Mouse (Mus musculus): ENCODE data around the gene Samd1. TPM values are rescaled to one million over a fixed set of nuclear protein-coding genes. Genes with fewer than 3 reads are reported as not detected.

Samd1 gene
- total and polyA plus RNA-seq, 3 experiments: 111 to 121 TPM; not detected in 1

- no peaks in the 10 kb centered on the region for H3K79me2 ChIP-seq (ENCODE audit: control insufficient read depth, insufficient read depth, low read length, poor library complexity)
- no peak for DNase-seq (ENCODE audit: low read depth, low spot score)
- TF ChIP-seq RAD21 (IDR thresholded peaks at IDR 0.05; ENCODE audit: low read depth, low read length) (peak; percentile 26), USF2 (IDR thresholded peaks at IDR 0.05; ENCODE audit: borderline replicate concordance in 1 of 2, insufficient read depth in 1 of 2, low read depth in 1 of 2, low read length in 2 of 2) (no peak), MAZ (IDR thresholded peaks at IDR 0.05; ENCODE audit: low read depth, low read length) (no peak), MAX (IDR thresholded peaks at IDR 0.05; ENCODE audit: low read length) (no peak), SMC3 (IDR thresholded peaks at IDR 0.05; ENCODE audit: low read depth, low read length) (peak; percentile 27), MEF2A (IDR thresholded peaks at IDR 0.05; ENCODE audit: extremely low read depth, insufficient replicate concordance, low read depth, low read length, poor library complexity, severe bottlenecking) (no peak), ELF1 (IDR thresholded peaks at IDR 0.05; ENCODE audit: low read depth, low read length) (no peak), BHLHE40 (IDR thresholded peaks at IDR 0.05; ENCODE audit: borderline replicate concordance, low read depth, low read length) (no peak), ZMIZ1 (IDR thresholded peaks at IDR 0.05; ENCODE audit: low read depth, low read length) (no peak), RCOR1 (IDR thresholded peaks at IDR 0.05; ENCODE audit: low read depth, low read length) (no peak), CHD2 (IDR thresholded peaks at IDR 0.05; ENCODE audit: low read length) (no peak), E2F4 (IDR thresholded peaks at IDR 0.05; ENCODE audit: borderline replicate concordance, low read depth, low read length) (no peak), TBP (IDR thresholded peaks at IDR 0.05; ENCODE audit: low read depth, low read length) (no peak), POLR2A (IDR thresholded peaks at IDR 0.05; ENCODE audit: control insufficient read depth in 1 of 2, insufficient read depth in 1 of 2, low read depth in 1 of 2, low read length in 2 of 2, poor library complexity in 1 of 2) (no peak), CTCF (IDR thresholded peaks at IDR 0.05 in 2 of 3, conservative IDR thresholded peaks at IDR 0.05 in 1 of 3; ENCODE audit: control insufficient read depth in 1 of 3, insufficient read depth in 1 of 3, low read depth in 2 of 3, low read length in 3 of 3, poor library complexity in 1 of 3, severe bottlenecking in 1 of 3) (peak in 2 of 3 experiments; percentile 31 to 37; a peak in 3 of 6 replicates), ZNF384 (IDR thresholded peaks at IDR 0.05; ENCODE audit: low read depth, low read length) (no peak), TAL1 (IDR thresholded peaks at IDR 0.05; ENCODE audit: low read length) (no peak)
- no peak overlapping the region for H3K27ac ChIP-seq (ENCODE audit: control insufficient read depth, low read depth, low read length)
- H3K4me1 ChIP-seq (ENCODE audit: control insufficient read depth in 1 of 2, insufficient read depth in 2 of 2, low read length in 2 of 2): peaks cover 2 to 8% of the 10 kb centered on the region in 2 experiments; a peak in 1 of 4 replicates
- no peak overlapping the region for H3K9ac ChIP-seq (ENCODE audit: control insufficient read depth, low read depth, low read length, poor library complexity, severe bottlenecking)
- no peaks in the 10 kb centered on the region for H3K36me3 ChIP-seq (ENCODE audit: control insufficient read depth in 1 of 2, insufficient read depth in 2 of 2, low read length in 2 of 2)
- no peaks in the 10 kb centered on the region for H3K27me3 ChIP-seq (ENCODE audit: control insufficient read depth in 1 of 2, insufficient read depth in 2 of 2, low read length in 2 of 2)
- no peak overlapping the region for H3K4me3 ChIP-seq (ENCODE audit: control insufficient read depth in 1 of 2, insufficient read depth in 1 of 2, low read depth in 2 of 2, low read length in 2 of 2)
- H3K9me3 ChIP-seq (replicated peaks; ENCODE audit: insufficient read depth, low read length): no peaks in the 10 kb centered on the region
Observed at GRCm38 (mm10) chr8:84015833-84016232, 18.4 kb downstream of the Samd1 start.

- Histone ChIP-seq H3K27me3 (ENCODE audit: control insufficient read depth in 1 of 2, insufficient read depth in 2 of 2, low read length in 2 of 2) (no peaks in the 10 kb centered on the region), H3K79me2 (ENCODE audit: control insufficient read depth, insufficient read depth, low read length, poor library complexity) (no peaks in the 10 kb centered on the region), H3K4me3 (ENCODE audit: control insufficient read depth in 1 of 2, insufficient read depth in 1 of 2, low read depth in 2 of 2, low read length in 2 of 2) (peak overlapping the region in 1 of 2 experiments; percentile 20; a peak in 1 of 4 replicates), H3K27ac (ENCODE audit: control insufficient read depth, low read depth, low read length) (no peak overlapping the region), H3K36me3 (ENCODE audit: control insufficient read depth in 1 of 2, insufficient read depth in 2 of 2, low read length in 2 of 2) (no peaks in the 10 kb centered on the region; a peak in 1 of 4 replicates), H3K9me3 (replicated peaks; ENCODE audit: insufficient read depth, low read length) (no peaks in the 10 kb centered on the region), H3K4me1 (ENCODE audit: control insufficient read depth in 1 of 2, insufficient read depth in 2 of 2, low read length in 2 of 2) (peaks cover 2 to 15% of the 10 kb centered on the region in 2 experiments; a peak in 1 of 4 replicates), H3K9ac (ENCODE audit: control insufficient read depth, low read depth, low read length, poor library complexity, severe bottlenecking) (peak overlapping the region; percentile 32)
- DNase-seq (ENCODE audit: low read depth, low spot score): peak; percentile 47
- TF ChIP-seq MYC (IDR thresholded peaks at IDR 0.05; ENCODE audit: low read depth, low read length): no peak
- TF ChIP-seq HCFC1 (IDR thresholded peaks at IDR 0.05; ENCODE audit: low read depth, low read length): no peak
- no peak for TF ChIP-seq MEF2A (IDR thresholded peaks at IDR 0.05; ENCODE audit: extremely low read depth, insufficient replicate concordance, low read depth, low read length, poor library complexity, severe bottlenecking)
- peak; percentile 57; the same call in 1 of the 2 replicates for TF ChIP-seq USF1 (IDR thresholded peaks at IDR 0.05; ENCODE audit: low read depth, low read length)
- no peak for TF ChIP-seq SMC3 (IDR thresholded peaks at IDR 0.05; ENCODE audit: low read depth, low read length)
- TF ChIP-seq TBP (IDR thresholded peaks at IDR 0.05; ENCODE audit: low read depth, low read length): no peak
- TF ChIP-seq JUND (IDR thresholded peaks at IDR 0.05; ENCODE audit: low read depth, low read length): no peak
- no peak for TF ChIP-seq ZC3H11A (IDR thresholded peaks at IDR 0.05; ENCODE audit: low read depth, low read length)
- TF ChIP-seq POLR2AphosphoS2 (IDR thresholded peaks at IDR 0.05; ENCODE audit: low read length): no peak
- TF ChIP-seq POLR2A (IDR thresholded peaks at IDR 0.05; ENCODE audit: control insufficient read depth in 1 of 2, insufficient read depth in 1 of 2, low read depth in 1 of 2, low read length in 2 of 2, poor library complexity in 1 of 2): no peak
- no peak for TF ChIP-seq RCOR1 (IDR thresholded peaks at IDR 0.05; ENCODE audit: low read depth, low read length)
- no peak for TF ChIP-seq TCF12 (IDR thresholded peaks at IDR 0.05; ENCODE audit: low read depth, low read length)
- peak; percentile 24; the same call in 1 of the 2 replicates for TF ChIP-seq SIN3A (IDR thresholded peaks at IDR 0.05; ENCODE audit: low read length)
- TF ChIP-seq CHD2 (IDR thresholded peaks at IDR 0.05; ENCODE audit: low read length): no peak
- TF ChIP-seq GATA1 (IDR thresholded peaks at IDR 0.05; ENCODE audit: low read depth, low read length): no peak
- no peak for TF ChIP-seq POLR2AphosphoS5 (IDR thresholded peaks at IDR 0.05; ENCODE audit: borderline replicate concordance, low read depth, low read length)
- TF ChIP-seq MXI1 (IDR thresholded peaks at IDR 0.05; ENCODE audit: low read depth, low read length): peak; percentile 78
- TF ChIP-seq GABPA (IDR thresholded peaks at IDR 0.05; ENCODE audit: low read depth, low read length): no peak
- TF ChIP-seq CTCF (IDR thresholded peaks at IDR 0.05 in 2 of 3, conservative IDR thresholded peaks at IDR 0.05 in 1 of 3; ENCODE audit: control insufficient read depth in 1 of 3, insufficient read depth in 1 of 3, low read depth in 2 of 3, low read length in 3 of 3, poor library complexity in 1 of 3, severe bottlenecking in 1 of 3): no peak
- TF ChIP-seq MAX (IDR thresholded peaks at IDR 0.05; ENCODE audit: low read length): peak; percentile 27; the same call in 1 of the 2 replicates
- no peak for TF ChIP-seq MAZ (IDR thresholded peaks at IDR 0.05; ENCODE audit: low read depth, low read length)
- TF ChIP-seq MYB (IDR thresholded peaks at IDR 0.05; ENCODE audit: low read depth, low read length): no peak
Observed at GRCm38 (mm10) chr8:84019738-84020137, 22.3 kb downstream of the Samd1 start.

All from MEL (cell line).